Mouse (Mus musculus): ENCODE data around the gene Dab2ip.

Dab2ip gene

GRCm38 (mm10) chr2:35558826-35559550, 922 bp downstream of the Dab2ip start:
- no peak for DNase-seq (ENCODE audit: low spot score)

DNA sequence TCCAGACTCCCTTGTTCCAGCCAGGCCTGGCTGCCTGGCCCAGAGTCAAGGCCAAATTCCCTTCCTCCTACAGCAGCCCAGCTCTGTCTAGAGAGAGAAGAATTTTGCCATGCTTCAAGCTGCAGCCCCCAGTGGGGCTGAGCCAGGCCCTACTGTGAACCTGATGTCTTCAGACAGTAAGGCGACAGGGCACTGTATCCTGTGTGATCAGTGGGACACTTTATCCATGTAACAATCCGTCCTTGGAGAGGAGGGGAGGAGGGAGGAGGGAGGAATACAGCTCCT, 1.4 kb downstream of the Dab2ip start:
- no peak for DNase-seq (ENCODE audit: low spot score)

- DNase-seq (ENCODE audit: low spot score) = no peak
Observed at GRCm38 (mm10) chr2:35563722-35564121, 5.7 kb downstream of the Dab2ip start.

DNA sequence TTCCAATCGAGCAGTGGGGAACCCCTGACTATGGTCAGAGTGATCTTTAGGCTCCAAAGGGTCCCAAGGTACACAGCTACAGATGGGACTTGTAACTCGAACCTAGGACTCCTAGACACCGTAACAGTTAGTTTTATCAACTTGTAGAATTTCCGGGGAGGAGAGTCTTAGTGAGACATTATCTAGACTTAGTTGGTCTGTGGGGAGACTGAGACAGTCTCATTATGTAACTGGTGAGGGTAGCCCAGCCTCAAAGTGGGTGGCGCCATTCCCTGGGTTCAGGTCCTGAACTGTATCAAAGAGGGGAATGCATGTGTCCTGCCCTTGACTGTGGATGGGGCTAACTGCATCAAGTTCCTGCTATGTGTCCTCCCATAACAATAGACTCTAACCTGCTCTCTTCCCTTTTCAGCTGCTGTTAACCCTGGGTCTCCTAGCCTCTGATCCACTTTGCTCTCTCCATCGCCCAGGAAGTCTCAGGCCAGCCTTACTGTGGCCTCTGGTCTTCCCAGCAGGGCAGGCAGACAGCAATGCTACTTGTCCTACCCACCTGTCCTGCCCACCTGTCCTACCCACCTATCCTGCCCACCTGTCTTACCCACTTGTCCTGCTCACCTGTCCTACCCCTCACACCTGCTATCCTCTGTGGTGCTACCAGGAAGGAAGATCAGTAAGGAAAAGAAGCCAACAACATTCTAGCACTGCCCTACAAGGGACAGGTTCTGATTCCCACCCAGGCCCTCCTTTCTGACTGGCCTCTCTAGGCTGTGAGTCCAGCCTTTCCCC, 7.2 kb downstream of the Dab2ip start:
- DNase-seq (ENCODE audit: low spot score) = no peak

DNA sequence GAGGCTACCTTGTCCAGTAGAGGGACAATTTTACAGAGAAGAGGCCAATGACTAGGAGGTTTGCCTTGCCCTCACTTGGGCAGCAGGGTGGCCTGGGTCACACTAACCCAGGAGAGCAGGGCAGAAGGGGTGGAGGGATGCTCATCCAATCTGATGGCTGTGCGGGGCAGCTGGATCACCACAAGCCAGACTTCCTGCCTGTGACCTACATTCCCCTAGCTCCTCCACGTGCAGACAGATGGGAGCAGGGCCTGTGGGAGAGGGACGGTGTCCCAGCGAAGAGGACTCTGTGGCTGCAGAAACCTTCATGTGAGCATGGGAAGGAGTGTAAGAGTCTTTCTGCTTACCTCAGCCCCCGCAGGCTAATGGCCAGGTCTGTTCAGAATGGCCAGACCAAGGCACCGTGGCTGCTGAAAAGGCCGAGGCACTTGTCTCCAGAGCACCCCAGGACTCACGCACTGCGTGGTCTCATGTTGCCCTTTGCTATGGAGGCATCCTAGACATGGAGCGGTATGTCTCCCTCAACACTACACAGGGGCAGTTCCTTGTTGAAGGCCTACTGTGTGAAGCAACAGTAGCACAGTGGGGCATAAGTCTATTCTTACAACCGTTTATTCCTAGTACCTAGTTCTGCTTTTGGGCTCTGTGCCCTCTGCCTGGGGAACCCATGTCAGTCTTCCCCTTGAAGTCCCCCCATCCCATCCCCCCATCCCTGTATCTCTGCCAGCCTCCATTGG, 9.1 kb downstream of the Dab2ip start:
- no peak for DNase-seq (ENCODE audit: low spot score)

DNA sequence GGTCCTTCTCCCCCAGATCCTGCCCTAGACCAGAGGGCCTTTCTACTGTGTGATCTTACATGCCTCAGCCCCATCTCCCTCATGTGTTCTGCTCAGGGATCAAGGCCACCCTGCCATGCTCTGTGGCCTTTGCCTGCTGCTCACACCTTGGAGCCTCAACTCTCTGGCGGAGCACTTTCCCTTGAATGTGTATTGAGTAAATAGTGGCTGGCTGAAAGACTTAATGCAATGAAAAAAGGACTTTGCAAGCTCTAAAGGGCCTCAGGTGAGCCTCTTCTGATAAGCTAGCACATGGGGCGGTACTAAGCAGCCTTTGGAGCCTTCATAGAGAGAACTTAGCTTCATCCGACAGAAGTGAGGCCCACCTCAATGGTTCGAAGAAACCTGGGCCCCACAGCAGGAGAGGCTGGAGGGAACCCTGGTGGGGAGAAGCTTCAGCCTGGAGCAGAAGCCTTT, 9.7 kb downstream of the Dab2ip start:
- no peak for DNase-seq (ENCODE audit: low spot score)

GRCm38 (mm10) chr2:35570743-35571142, 12.7 kb downstream of the Dab2ip start:
- no peak for DNase-seq (ENCODE audit: low spot score)

GRCm38 (mm10) chr2:35574643-35575042, 16.6 kb downstream of the Dab2ip start:
- DNase-seq (ENCODE audit: low spot score) = no peak

GRCm38 (mm10) chr2:35576675-35577074, 18.6 kb downstream of the Dab2ip start:
- DNase-seq (ENCODE audit: low spot score) = no peak

DNA sequence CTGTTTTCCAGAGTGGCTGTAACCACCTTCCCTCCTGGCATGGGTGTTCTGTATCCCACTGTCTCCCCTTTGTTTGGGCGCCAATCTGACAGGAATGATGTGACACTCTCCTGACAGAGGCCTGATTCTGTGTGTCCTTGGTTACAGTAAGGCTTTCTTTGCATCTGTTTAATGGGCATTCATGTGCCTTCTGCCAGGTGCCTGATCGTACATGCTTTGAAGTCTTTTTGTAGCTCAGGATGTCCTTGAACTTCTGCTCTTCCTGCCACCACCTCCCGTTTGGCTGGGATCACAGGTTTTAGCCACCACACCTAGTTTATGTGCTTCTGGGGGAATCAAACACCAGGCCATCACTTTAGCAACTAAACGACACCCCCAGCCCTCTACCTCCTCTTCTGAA, 22.0 kb downstream of the Dab2ip start:
- DNase-seq (ENCODE audit: low spot score) = no peak

DNA sequence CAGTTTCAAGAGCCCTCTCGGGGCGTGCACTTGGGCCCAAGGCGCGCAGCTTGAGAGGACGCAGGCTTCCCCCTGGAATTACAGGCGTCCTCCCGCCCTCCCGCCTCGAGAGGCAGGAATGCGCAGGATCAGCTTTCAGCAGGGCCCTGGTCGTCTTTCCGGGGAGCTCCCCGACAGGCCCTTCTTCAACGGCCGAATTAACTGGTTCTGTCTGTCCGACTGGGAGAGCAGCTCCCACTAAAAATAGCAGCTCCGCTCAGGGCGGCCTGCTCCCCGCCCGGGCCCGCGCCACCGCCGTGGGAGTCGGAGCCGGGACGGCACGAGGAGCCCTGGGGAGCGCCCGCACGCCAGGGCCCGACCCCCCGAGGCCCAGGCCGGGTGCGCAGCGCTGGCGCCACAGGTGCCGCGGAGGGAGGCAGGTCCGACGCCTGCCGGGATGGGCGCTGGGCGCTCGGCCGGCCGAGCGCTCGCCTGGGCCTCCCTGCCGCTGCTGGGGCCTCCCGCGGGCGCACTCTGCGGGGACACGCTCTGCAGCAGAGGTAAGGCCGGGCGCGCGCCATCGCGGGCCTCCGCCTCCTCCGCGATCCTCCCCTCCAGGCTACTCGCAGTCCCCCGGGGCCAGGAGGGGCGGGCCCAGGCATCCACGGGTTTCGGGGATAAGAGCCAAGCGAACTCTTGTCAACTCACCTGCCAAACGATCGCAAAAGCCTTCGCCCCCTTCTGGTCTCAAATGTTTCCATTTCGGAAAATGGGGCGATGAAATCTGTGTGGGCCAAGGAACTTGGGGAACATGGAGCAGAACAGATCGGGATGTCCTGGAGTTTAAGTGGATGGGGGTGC, 23.7 kb downstream of the Dab2ip start:
- DNase-seq (ENCODE audit: low spot score) = peak; percentile 52

DNA sequence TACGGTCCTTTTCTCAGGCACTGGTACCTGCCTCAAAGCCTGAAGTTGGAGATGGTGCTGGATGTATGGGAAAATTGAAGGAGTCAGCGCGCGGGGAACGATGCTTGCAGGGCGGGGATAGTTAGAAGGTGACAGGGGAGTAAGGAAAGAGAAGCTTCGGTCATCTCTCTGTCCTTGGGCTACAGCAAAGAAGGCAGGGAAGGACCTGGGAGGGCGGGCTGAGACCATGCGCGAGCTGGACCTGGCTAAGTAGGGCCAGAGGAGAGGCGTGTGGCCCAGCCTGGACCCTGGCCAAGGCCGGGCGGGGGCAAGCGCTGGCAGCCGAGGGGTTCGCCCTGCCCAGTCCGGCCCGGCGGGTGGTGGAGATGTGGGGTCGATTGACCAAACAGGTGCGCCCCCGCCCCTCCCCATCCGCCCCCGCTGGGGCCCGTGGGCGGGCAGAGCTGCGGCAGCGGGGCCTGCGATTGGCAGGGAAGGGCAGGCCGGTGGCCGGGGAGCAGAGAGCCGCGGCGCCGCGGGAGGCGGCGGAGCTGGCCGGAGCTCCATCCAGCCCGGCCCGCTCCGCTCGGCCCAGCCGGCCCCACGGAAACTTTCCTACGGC, 24.4 kb downstream of the Dab2ip start:
- peak; percentile 44 for DNase-seq (ENCODE audit: low spot score)

GRCm38 (mm10) chr2:35583406-35583805, 25.3 kb downstream of the Dab2ip start:
- DNase-seq (ENCODE audit: low spot score) = no peak

DNA sequence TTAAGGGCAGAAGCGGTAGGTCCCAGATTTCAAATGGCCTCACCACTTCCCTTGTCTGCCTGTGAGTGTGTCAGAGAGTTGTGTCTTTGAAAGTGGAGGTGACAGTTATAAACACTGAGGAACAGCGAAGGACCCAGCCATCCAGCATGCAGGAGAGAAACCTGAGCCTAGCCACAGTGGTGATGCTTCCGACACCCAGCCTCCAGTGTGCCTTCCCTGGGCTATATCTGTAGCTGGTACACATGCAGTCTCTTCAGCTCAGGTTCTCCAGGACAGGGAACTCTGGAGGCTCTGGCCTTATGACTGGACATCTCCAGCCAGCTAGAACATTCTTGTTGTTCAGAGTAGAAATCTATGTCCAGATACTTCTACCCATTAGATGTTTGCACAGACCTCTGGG, 25.9 kb downstream of the Dab2ip start:
- DNase-seq (ENCODE audit: low spot score) = no peak

GRCm38 (mm10) chr2:35588368-35588767, 30.3 kb downstream of the Dab2ip start:
- no peak for DNase-seq (ENCODE audit: low spot score)

GRCm38 (mm10) chr2:35589385-35589784, 31.3 kb downstream of the Dab2ip start:
- no peak for DNase-seq (ENCODE audit: low spot score)

GRCm38 (mm10) chr2:35589800-35590199, 31.7 kb downstream of the Dab2ip start:
- no peak for DNase-seq (ENCODE audit: low spot score)

DNA sequence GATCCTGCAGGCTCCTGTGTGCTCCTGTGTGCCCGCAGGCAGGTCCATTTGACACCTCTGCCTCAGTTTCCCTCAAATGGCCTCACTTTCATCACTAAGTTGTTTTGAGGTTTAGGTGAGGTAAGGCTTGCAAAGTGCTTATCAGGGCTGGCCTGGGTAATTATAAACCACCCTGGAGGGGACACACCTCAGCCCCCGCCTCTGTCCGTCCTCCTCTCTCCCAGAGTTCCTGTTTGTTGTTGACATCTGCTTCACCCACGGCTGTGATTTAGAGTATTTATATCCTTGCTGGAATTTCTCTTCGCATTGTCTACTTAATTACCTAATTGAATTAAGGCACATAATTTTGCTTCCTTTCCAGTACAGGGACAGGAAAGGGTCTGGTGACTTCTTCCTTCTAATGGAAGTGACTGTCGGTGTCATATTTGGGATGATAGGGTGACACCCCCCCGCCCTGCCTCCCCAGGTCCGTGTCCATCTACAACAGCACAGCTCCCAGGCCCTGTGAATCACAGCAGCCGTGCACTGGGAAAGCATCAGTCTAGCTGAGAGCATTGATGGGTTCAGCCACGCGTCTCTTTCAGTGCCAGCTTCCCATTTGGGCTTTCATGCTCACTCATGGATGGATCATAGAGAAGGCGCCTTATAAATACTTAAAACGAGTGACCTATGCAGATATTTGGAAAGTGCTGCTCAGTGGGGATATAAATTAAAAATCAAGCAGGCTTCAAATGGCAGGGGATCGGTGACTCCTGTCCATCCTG, 34.1 kb downstream of the Dab2ip start:
- no peak for DNase-seq (ENCODE audit: low spot score)

DNA sequence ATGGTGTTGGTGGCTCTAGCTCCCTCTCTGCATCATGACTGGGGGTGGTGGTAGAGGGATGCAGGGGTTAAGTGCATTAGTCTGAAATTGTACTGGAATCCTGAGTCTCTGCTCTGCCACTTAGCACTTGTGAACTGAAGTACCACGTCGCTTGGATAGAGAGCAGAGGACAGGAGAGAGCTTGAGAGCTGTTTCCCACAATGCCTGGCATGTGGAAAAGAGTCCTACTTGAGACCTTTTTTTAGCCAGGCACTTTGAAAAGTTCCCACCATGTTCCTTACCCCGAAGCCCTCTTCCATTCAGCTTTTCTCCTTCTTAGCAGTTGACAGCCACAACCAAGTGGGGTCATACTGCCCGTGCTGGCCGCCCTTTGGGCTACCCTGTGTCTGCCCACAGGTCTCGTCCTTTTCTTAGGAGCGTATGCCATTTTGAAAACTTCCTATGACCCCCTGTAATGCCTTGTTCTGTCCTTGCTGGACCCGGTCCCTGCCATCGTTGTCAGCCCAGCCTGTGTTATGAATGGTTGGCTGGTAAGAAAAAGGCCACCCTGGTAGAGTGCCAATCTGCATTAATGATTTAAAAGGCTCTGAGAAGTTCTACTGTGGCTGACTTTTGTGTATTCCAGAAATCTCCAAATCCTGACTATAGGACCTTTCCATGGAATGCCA, 34.8 kb downstream of the Dab2ip start:
- DNase-seq (ENCODE audit: low spot score) = no peak

- DNase-seq (ENCODE audit: low spot score) = no peak
Observed at GRCm38 (mm10) chr2:35593889-35594288, 35.8 kb downstream of the Dab2ip start.

Data from ovary, postnatal 10 days (tissue).